Mouse (Mus musculus): ENCODE measurements around the gene N6amt1.

The N6amt1 gene

DNA sequence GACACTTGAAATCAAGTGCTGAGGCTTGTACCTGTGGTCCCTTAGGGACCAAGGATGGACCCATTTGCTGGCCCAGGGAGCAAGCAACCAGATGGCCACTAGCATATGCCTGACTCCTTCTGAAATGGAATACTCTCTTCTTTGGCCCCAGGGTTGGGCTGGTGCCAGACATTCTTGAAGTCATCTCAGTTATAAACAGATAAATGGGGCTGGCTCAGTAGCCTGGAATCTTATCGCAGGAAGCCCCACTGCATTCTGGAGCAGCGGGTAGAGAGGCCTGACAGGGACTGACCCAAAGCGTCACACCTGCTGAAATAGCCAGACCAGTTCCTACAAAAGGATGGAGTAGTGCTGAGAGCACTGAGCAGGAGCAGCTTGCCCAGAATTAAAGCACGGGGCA, 10.2 kb downstream of the N6amt1 start:
- H3K4me1 ChIP-seq (replicated peaks; ENCODE audit: low read depth, low read length): no peaks in the 10 kb centered on the region
- H3K4me3 ChIP-seq (replicated peaks; ENCODE audit: low read length): no peak overlapping the region
- no peaks in the 10 kb centered on the region for H3K9me3 ChIP-seq (ENCODE audit: low read length)
- TF ChIP-seq NANOG (IDR thresholded peaks at IDR 0.05; ENCODE audit: borderline replicate concordance, low read length): no peak
- TF ChIP-seq CTCF (conservative IDR thresholded peaks at IDR 0.05; ENCODE audit: low read length): no peak
- no peak for TF ChIP-seq POU5F1 (IDR thresholded peaks at IDR 0.05; ENCODE audit: borderline replicate concordance, low read length)
- no peaks in the 10 kb centered on the region for H3K27me3 ChIP-seq (ENCODE audit: insufficient read depth, low read length)
- peaks cover 64% of the 10 kb centered on the region for H3K36me3 ChIP-seq (ENCODE audit: insufficient read depth, low read length)

DNA sequence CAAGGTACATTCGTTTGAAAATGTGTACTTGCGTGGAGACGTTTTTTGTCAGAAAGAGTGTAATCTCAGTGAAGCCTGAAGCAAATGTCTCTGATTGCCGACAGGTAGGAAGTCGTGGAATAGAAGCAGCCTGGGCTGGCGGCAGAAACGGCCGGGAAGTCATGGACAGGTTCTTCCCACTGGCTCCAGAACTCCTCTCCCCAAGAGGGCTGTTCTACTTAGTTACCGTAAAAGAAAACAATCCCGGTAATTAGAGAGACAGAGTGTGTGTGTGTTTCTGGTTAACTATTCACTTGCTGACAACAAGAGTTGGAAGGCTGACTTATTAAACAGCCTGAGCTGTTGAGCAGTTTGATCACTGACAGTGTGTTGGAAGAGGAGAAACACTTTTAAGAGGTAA, 12.1 kb downstream of the N6amt1 start:
- Histone ChIP-seq H3K36me3 (ENCODE audit: insufficient read depth, low read length) (peaks cover 55% of the 10 kb centered on the region), H3K27me3 (ENCODE audit: insufficient read depth, low read length) (no peaks in the 10 kb centered on the region), H3K4me3 (replicated peaks; ENCODE audit: low read length) (no peak overlapping the region), H3K4me1 (replicated peaks; ENCODE audit: low read depth, low read length) (no peaks in the 10 kb centered on the region), H3K9me3 (ENCODE audit: low read length) (peaks cover 5% of the 10 kb centered on the region)
- TF ChIP-seq NANOG (IDR thresholded peaks at IDR 0.05; ENCODE audit: borderline replicate concordance, low read length) (no peak), CTCF (conservative IDR thresholded peaks at IDR 0.05; ENCODE audit: low read length) (no peak), POU5F1 (IDR thresholded peaks at IDR 0.05; ENCODE audit: borderline replicate concordance, low read length) (no peak)

DNA sequence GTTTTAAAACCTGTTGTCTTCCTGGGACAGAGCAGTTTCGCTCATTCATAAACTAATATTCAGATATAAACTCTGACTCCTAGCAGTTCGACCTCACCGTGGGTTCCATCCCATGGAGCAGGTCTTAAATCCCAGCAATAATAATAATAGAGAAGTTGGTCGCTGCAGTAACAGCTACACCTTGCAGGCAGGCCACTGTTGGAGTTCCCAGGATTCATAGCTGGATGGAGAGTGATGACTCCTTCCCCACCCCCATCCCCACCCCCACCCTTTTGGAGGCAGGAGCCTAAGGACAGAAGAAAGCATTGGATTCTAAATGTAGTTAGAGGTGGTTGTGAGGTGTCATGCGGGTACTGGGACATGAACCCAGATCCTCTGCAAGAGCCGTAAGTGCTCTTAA, 12.5 kb downstream of the N6amt1 start:
- H3K36me3 ChIP-seq (ENCODE audit: insufficient read depth, low read length): peaks cover 55% of the 10 kb centered on the region
- H3K4me1 ChIP-seq (replicated peaks; ENCODE audit: low read depth, low read length): no peaks in the 10 kb centered on the region
- H3K27me3 ChIP-seq (ENCODE audit: insufficient read depth, low read length): no peaks in the 10 kb centered on the region
- H3K9me3 ChIP-seq (ENCODE audit: low read length): peaks cover 9% of the 10 kb centered on the region
- H3K4me3 ChIP-seq (replicated peaks; ENCODE audit: low read length): no peak overlapping the region
- no peak for TF ChIP-seq NANOG (IDR thresholded peaks at IDR 0.05; ENCODE audit: borderline replicate concordance, low read length)
- no peak for TF ChIP-seq CTCF (conservative IDR thresholded peaks at IDR 0.05; ENCODE audit: low read length)
- no peak for TF ChIP-seq POU5F1 (IDR thresholded peaks at IDR 0.05; ENCODE audit: borderline replicate concordance, low read length)

DNA sequence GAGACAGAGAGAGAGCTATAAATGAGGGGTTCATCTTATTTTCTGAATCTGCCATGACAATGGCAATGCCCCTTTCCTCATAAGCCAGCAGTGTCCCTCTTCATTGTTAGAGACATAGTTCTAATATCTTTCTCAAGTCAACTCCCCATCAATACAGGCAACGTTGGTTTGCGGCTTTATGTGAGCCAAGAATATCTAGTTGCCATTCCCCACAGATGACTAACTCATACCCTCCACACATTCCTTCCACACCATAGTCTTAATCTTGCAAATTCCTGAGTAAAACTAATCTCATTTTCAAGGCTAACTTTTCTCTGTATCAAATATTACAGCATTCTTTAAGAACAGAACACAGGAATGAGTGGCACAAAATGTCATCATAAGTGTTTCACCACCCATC, 29.0 kb downstream of the N6amt1 start:
- H3K9me3 ChIP-seq (ENCODE audit: low read length): peaks cover 12% of the 10 kb centered on the region; the same call in 1 of the 2 replicates
- peaks cover 87% of the 10 kb centered on the region for H3K36me3 ChIP-seq (ENCODE audit: insufficient read depth, low read length)
- H3K4me3 ChIP-seq (replicated peaks; ENCODE audit: low read length): no peak overlapping the region
- no peaks in the 10 kb centered on the region for H3K27me3 ChIP-seq (ENCODE audit: insufficient read depth, low read length)
- H3K4me1 ChIP-seq (replicated peaks; ENCODE audit: low read depth, low read length): no peaks in the 10 kb centered on the region
- no peak for TF ChIP-seq CTCF (conservative IDR thresholded peaks at IDR 0.05; ENCODE audit: low read length)
- TF ChIP-seq NANOG (IDR thresholded peaks at IDR 0.05; ENCODE audit: borderline replicate concordance, low read length): no peak

DNA sequence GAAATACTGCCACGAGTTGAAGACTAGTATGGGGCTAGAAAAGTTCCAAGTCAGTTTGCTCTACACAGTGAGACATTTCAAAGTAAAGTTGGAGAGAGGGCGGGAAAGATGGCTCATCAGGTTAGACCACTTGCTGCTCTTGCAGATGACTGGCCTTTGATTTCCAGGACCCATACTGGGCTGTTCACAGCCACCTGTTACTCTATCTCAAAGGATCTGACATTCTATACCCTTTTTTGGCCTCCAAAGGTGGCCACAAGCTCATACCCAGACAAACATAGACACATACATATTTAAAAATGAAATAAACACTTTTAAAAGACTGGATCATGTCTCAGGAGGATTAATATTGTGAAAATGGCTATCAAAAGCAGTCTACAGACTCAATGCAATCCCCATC, 30.4 kb downstream of the N6amt1 start:
- TF ChIP-seq NANOG (IDR thresholded peaks at IDR 0.05; ENCODE audit: borderline replicate concordance, low read length): no peak
- no peak for TF ChIP-seq POU5F1 (IDR thresholded peaks at IDR 0.05; ENCODE audit: borderline replicate concordance, low read length)
- no peak for TF ChIP-seq CTCF (conservative IDR thresholded peaks at IDR 0.05; ENCODE audit: low read length)

DNA sequence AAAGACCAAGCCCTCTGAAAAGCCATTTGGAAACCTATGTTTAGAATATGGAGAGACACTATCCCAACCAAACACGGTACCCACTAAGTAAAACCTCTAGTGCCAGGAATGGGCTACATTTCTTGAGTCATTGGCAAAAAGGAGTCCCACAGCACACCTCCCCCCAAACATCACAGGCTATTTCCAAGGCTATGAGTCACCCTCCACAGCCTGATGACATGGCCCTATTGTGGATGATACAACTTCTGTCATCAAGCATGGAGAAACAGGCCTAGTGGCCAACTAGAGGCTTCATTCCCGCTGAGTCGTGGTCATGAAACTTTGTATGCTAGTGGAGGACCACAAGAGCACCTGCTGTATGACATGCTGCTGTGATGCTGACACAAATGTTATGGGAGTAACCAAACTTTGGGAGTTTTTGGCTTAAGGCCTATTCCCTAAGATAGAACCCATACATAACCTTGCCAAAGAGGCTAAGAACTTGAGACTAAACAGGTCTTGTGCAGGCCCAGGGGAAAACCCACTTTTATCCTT, 33.5 kb downstream of the N6amt1 start:
- no peaks in the 10 kb centered on the region for H3K4me1 ChIP-seq (replicated peaks; ENCODE audit: low read depth, low read length)
- no peak for TF ChIP-seq CTCF (conservative IDR thresholded peaks at IDR 0.05; ENCODE audit: low read length)
- no peak for TF ChIP-seq NANOG (IDR thresholded peaks at IDR 0.05; ENCODE audit: borderline replicate concordance, low read length)
- no peak for TF ChIP-seq POU5F1 (IDR thresholded peaks at IDR 0.05; ENCODE audit: borderline replicate concordance, low read length)
- H3K36me3 ChIP-seq (ENCODE audit: insufficient read depth, low read length): peaks cover 69% of the 10 kb centered on the region
- H3K9me3 ChIP-seq (ENCODE audit: low read length): no peaks in the 10 kb centered on the region
- no peaks in the 10 kb centered on the region for H3K27me3 ChIP-seq (ENCODE audit: insufficient read depth, low read length)
- no peak overlapping the region for H3K4me3 ChIP-seq (replicated peaks; ENCODE audit: low read length)

More for the DNA sequence above, 30.4 kb downstream of the N6amt1 start:
- Histone ChIP-seq H3K36me3 (ENCODE audit: insufficient read depth, low read length) (peaks cover 87% of the 10 kb centered on the region), H3K27me3 (ENCODE audit: insufficient read depth, low read length) (no peaks in the 10 kb centered on the region), H3K9me3 (ENCODE audit: low read length) (peaks cover 1% of the 10 kb centered on the region; the same call in 1 of the 2 replicates), H3K4me3 (replicated peaks; ENCODE audit: low read length) (no peak overlapping the region), H3K4me1 (replicated peaks; ENCODE audit: low read depth, low read length) (no peaks in the 10 kb centered on the region)

DNA sequence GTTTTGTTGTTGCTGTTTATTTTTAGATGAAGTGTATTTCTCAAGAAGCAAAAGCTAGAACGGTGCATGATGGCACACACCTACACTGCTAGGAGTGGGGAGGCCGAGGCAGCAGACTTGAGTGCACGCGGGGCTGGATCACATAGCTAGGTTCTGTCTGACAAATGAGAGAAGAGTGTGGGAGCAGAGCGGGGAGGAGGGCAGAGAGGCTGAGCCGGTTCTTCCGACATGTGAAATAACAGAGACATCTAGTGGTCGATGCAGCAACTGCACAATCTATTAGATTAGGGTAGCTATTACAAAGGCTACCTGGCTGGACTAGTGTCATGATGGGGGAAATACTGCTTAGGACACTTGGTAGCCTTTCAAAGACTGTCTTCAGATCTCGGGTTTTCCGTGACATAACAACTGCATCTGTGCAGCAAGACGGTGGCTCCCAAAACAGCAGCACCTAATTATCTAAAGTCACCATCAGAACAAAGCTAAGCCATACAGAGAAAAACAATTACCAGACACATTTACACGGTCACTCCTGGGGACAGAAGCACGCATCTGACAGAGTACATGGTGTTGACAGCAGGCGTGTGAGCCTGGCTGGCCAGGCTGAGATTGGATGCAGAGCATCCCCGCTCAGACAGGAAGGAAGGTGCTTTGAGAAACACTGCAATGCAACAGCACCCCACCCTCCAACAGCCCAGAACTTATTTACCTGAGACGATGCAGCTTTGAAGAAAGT, 40.0 kb downstream of the N6amt1 start:
- TF ChIP-seq NANOG (IDR thresholded peaks at IDR 0.05; ENCODE audit: borderline replicate concordance, low read length): no peak
- TF ChIP-seq CTCF (conservative IDR thresholded peaks at IDR 0.05; ENCODE audit: low read length): peak; percentile 79
- TF ChIP-seq POU5F1 (IDR thresholded peaks at IDR 0.05; ENCODE audit: borderline replicate concordance, low read length): no peak
- no peaks in the 10 kb centered on the region for H3K27me3 ChIP-seq (ENCODE audit: insufficient read depth, low read length)
- peaks cover 3% of the 10 kb centered on the region; the same call in 1 of the 2 replicates for H3K4me1 ChIP-seq (replicated peaks; ENCODE audit: low read depth, low read length)
- H3K9me3 ChIP-seq (ENCODE audit: low read length): no peaks in the 10 kb centered on the region
- no peak overlapping the region for H3K4me3 ChIP-seq (replicated peaks; ENCODE audit: low read length)
- peaks cover 74% of the 10 kb centered on the region for H3K36me3 ChIP-seq (ENCODE audit: insufficient read depth, low read length)

DNA sequence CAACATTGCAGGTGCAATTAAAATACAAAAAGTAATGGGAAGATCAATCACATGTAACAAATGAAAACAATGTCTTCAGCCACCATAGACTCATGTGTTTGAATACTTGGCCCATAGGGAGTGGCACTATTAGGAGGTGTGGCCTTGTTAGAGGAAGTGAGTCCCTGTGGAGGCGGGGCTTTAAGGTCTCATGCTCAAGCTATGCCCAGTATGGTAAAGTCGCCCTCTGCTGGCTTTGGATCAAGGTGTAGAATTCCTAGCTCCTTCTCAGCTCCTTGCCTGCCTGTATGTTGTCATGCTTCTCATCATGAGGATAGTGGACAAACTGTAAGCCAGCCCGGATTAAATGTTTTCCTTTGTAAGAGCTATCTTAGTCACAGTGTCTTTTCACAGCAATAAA, 51.0 kb downstream of the N6amt1 start:
- Histone ChIP-seq H3K36me3 (ENCODE audit: insufficient read depth, low read length) (peaks cover 91% of the 10 kb centered on the region), H3K9me3 (ENCODE audit: low read length) (no peaks in the 10 kb centered on the region), H3K4me3 (replicated peaks; ENCODE audit: low read length) (no peak overlapping the region), H3K27me3 (ENCODE audit: insufficient read depth, low read length) (no peaks in the 10 kb centered on the region), H3K4me1 (replicated peaks; ENCODE audit: low read depth, low read length) (no peaks in the 10 kb centered on the region)
- TF ChIP-seq CTCF (conservative IDR thresholded peaks at IDR 0.05; ENCODE audit: low read length) (peak; percentile 41), POU5F1 (IDR thresholded peaks at IDR 0.05; ENCODE audit: borderline replicate concordance, low read length) (no peak)

Data from E14TG2a.4 (cell line).